Mouse (Mus musculus): ENCODE data around the gene Hpcal1.

GRCm38 (mm10) chr12:17754771-17755170, 64.1 kb downstream of the Hpcal1 start:
- TF ChIP-seq CTCF (IDR thresholded peaks at IDR 0.05; ENCODE audit: insufficient read depth, low read depth, low read length), result no peak
- TF ChIP-seq POLR2A (IDR thresholded peaks at IDR 0.05; ENCODE audit: insufficient read depth, low read depth, low read length), result no peak

Measured in olfactory bulb, adult 2 months (tissue).